Comparison of ENCODE assay signal across 26 mouse cellular contexts in the genomic region with DNA sequence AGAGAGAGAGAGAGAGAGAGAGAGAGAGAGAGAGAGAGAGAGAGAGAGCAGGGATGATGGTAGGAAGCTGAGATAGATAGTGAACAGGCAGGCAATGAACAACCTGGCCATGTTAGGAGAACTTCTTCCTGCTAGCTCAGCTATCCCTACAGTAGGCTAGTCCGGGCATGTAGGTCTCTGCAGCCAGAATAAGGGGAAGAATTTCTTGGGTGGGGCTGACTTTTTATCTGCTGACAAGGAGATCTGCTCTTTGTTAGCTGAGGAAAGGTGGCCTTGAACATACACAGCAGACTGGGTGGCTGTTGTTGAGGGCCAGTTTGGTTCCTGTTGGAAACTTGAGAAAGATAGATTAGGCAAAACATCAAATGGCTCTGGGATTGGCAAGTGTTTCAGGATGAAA.
DNase-seq lines count a peak whose midpoint lies in the region; ATAC-seq and TF ChIP-seq lines count a peak whose summit lies in the region.
"Had no signal": no experiment of that assay in that cellular context is flagged by ENCODE, and none has a peak within 500 bp of the region (broad histone marks: within the 10 kb centered on the region; RNA-seq: fewer than 3 reads in every experiment).

No protein-coding gene starts in this region.

- H3K27me3 ChIP-seq in limb, embryonic 14.5 days (ENCODE audit: control insufficient read depth, insufficient read depth, low read length): no peaks in the 10 kb centered on the region
- H3K27me3 ChIP-seq in limb, embryonic 10.5 days (ENCODE audit: low read depth, poor library complexity, severe bottlenecking): no peaks in the 10 kb centered on the region
- H3K27me3 ChIP-seq: CH12.LX; forebrain, embryonic 13.5 days; heart, embryonic 15.5 days; neural tube, embryonic 13.5 days had no signal

- H3K36me3 ChIP-seq in limb, embryonic 14.5 days (ENCODE audit: control insufficient read depth, insufficient read depth, low read length): no peaks in the 10 kb centered on the region
- H3K36me3 ChIP-seq in limb, embryonic 10.5 days: no peaks in the 10 kb centered on the region
- no peaks in the 10 kb centered on the region for H3K36me3 ChIP-seq in ES-E14 (ENCODE audit: control insufficient read depth, insufficient read depth, low read length, poor library complexity, severe bottlenecking)
- H3K36me3 ChIP-seq: heart, embryonic 15.5 days; hindbrain, embryonic 13.5 days; midbrain, embryonic 12.5 days; neural tube, embryonic 13.5 days had no signal

- DNase-seq in limb, embryonic 14.5 days (ENCODE audit: low spot score): peak; percentile 24
- no peak for DNase-seq in limb, embryonic 10.5 days (ENCODE audit: low spot score)
- DNase-seq in 416B (ENCODE audit: low read depth) (peak; percentile 37), ES-E14 (ENCODE audit: low read depth, low spot score) (peak; percentile 54)
- no peak for DNase-seq in thymus, postnatal 25 days
- DNase-seq: adrenal gland, postnatal 10 days; cerebellum, adult 11 months; cerebellum, adult 9-11 months; gastrocnemius, adult 2 months; heart, postnatal 4 days; kidney, adult 11 months; kidney, postnatal 14 days; layer of hippocampus, adult 9-11 months; lung, postnatal 36 days; thymus, adult 2 months; thymus, postnatal 4 days had no signal

- H3K27ac ChIP-seq in limb, embryonic 14.5 days (replicated peaks; ENCODE audit: low read depth, low read length): no peak overlapping the region
- no peak overlapping the region for H3K27ac ChIP-seq in limb, embryonic 10.5 days
- H3K27ac ChIP-seq in ES-E14 (ENCODE audit: insufficient read depth, low read depth, low read length, poor library complexity, severe bottlenecking): no peak overlapping the region
- peak overlapping the region; percentile 41 for H3K27ac ChIP-seq in bone marrow macrophage, adult 2 months (ENCODE audit: insufficient read depth, low read depth, low read length)
- H3K27ac ChIP-seq: forebrain, embryonic 13.5 days; gastrocnemius, adult 2 months; heart, embryonic 15.5 days; hindbrain, embryonic 13.5 days; midbrain, embryonic 12.5 days; neural tube, embryonic 13.5 days had no signal

- H3K9me3 ChIP-seq in limb, embryonic 14.5 days (ENCODE audit: control insufficient read depth, low read length): no peaks in the 10 kb centered on the region
- H3K9me3 ChIP-seq in limb, embryonic 10.5 days (replicated peaks): no peaks in the 10 kb centered on the region
- H3K9me3 ChIP-seq in ES-E14 (ENCODE audit: control insufficient read depth, insufficient read depth, low read depth, low read length): no peaks in the 10 kb centered on the region
- H3K9me3 ChIP-seq: forebrain, embryonic 13.5 days; heart, embryonic 15.5 days; hindbrain, embryonic 13.5 days; megakaryocyte, embryonic 14.5 days; midbrain, embryonic 12.5 days; neural tube, embryonic 13.5 days had no signal

- TF ChIP-seq CTCF in bone marrow macrophage, adult 2 months (IDR thresholded peaks at IDR 0.05; ENCODE audit: low read depth, low read length): no peak

- WGBS in limb, embryonic 14.5 days: 79% methylated on average over 1 of the region's 1 CpGs
- WGBS in limb, embryonic 10.5 days: 59% methylated on average over 1 of the region's 1 CpGs

- in situ Hi-C loops in ES-E14 (cut with MboI; ENCODE audit: low sequenced_read_pairs in 2 of 2, unreplicated experiment in 2 of 2): no loop called here

- H3K4me3 ChIP-seq in limb, embryonic 14.5 days (replicated peaks; ENCODE audit: low read length): no peak overlapping the region
- no peak overlapping the region for H3K4me3 ChIP-seq in limb, embryonic 10.5 days
- no peak overlapping the region for H3K4me3 ChIP-seq in ES-E14 (ENCODE audit: insufficient read depth in 1 of 2, low read depth in 1 of 2, low read length in 2 of 2, poor library complexity in 1 of 2, severe bottlenecking in 1 of 2)
- H3K4me3 ChIP-seq in bone marrow macrophage, adult 2 months (ENCODE audit: insufficient read depth, low read length): no peak overlapping the region
- H3K4me3 ChIP-seq: forebrain, embryonic 13.5 days; gastrocnemius, adult 2 months; heart, embryonic 15.5 days; hindbrain, embryonic 13.5 days; megakaryocyte, embryonic 14.5 days; midbrain, embryonic 12.5 days; neural tube, embryonic 13.5 days had no signal

- H3K4me2 ChIP-seq in limb, embryonic 14.5 days (replicated peaks; ENCODE audit: low read depth, low read length, severe bottlenecking): no peak overlapping the region
- H3K4me2 ChIP-seq: forebrain, embryonic 13.5 days; heart, embryonic 15.5 days; hindbrain, embryonic 13.5 days; liver, embryonic 11.5 days; midbrain, embryonic 12.5 days; neural tube, embryonic 13.5 days had no signal

- no peak for TF ChIP-seq POLR2A in limb, embryonic 14.5 days (IDR thresholded peaks at IDR 0.05; ENCODE audit: borderline replicate concordance, extremely low read depth, insufficient read depth, insufficient read length)
- no peak for TF ChIP-seq POLR2A in bone marrow macrophage, adult 2 months (IDR thresholded peaks at IDR 0.05; ENCODE audit: borderline replicate concordance, low read depth, low read length)

- ATAC-seq in limb, embryonic 14.5 days (ENCODE audit: low FRiP score, low read depth): no peak
- ATAC-seq in inflammation-experienced regulatory T-cells, adult 6 months: no peak
- ATAC-seq: forebrain, embryonic 13.5 days had no signal

- H3K9ac ChIP-seq in limb, embryonic 14.5 days (ENCODE audit: low read depth, low read length, severe bottlenecking): no peak overlapping the region
- no peak overlapping the region for H3K9ac ChIP-seq in ES-E14 (ENCODE audit: insufficient read depth, low read depth, low read length, poor library complexity, severe bottlenecking)
- H3K9ac ChIP-seq: forebrain, embryonic 13.5 days; heart, embryonic 15.5 days; hindbrain, embryonic 13.5 days; midbrain, embryonic 12.5 days; neural tube, embryonic 13.5 days had no signal

- H3K4me1 ChIP-seq in limb, embryonic 14.5 days (ENCODE audit: control insufficient read depth, insufficient read depth, low read length): peaks cover 15% of the 10 kb centered on the region
- peaks cover 7% of the 10 kb centered on the region; the same call in 1 of the 2 replicates for H3K4me1 ChIP-seq in limb, embryonic 10.5 days
- H3K4me1 ChIP-seq in ES-E14 (ENCODE audit: control insufficient read depth in 2 of 2, insufficient read depth in 2 of 2, low read length in 2 of 2, poor library complexity in 1 of 2): 0 out of 4 replicates have a peak, but pooled peaks cover 2 to 5% of the 10 kb centered on the region in 2 experiments
- H3K4me1 ChIP-seq in bone marrow macrophage, adult 2 months (ENCODE audit: control insufficient read depth, insufficient read depth, low read length): peaks cover 14% of the 10 kb centered on the region

TF ChIP-seq in ES-E14, 5 proteins besides CTCF, POLR2A, EP300 and RAD21:
- TF ChIP-seq ZC3H11A (IDR thresholded peaks at IDR 0.05; ENCODE audit: borderline replicate concordance, low read depth, low read length): no peak
- peak; percentile 73; the same call in 1 of the 2 replicates for TF ChIP-seq MAFK (IDR thresholded peaks at IDR 0.05; ENCODE audit: insufficient read depth, low read depth, low read length)
- TF ChIP-seq HCFC1 (IDR thresholded peaks at IDR 0.05; ENCODE audit: borderline replicate concordance, insufficient read depth, low read length): 0 out of 2 replicates have a peak, but pooled peaks have one; percentile 16

Comparison
In these comparisons a context has a peak if more than half of its experiments do, and no peak if none do; other contexts are left out.
1. DNase-seq: peak in limb, embryonic 14.5 days (single experiment), 416B (single experiment) and ES-E14 (single experiment); none in limb, embryonic 10.5 days (single experiment) and thymus, postnatal 25 days (single experiment).